Mouse (Mus musculus) limb, embryonic 11.5 days (tissue): ENCODE results near the gene Nbea. TPM values are rescaled to one million over a fixed set of nuclear protein-coding genes. Genes with fewer than 3 reads are reported as not detected.

Source experiments
- ATAC-seq: fragments of 200-750 bp; cut with Nextera tagmentation; 2 replicates; pipeline ENCODE4 v1.8.0; 2017; ENCODE audit warnings: low read depth; ENCODE audit not compliant: insufficient number of reproducible peaks, low FRiP score, low TSS enrichment
- DNase-seq: peaks from one replicate; pipeline ENCODE4 v3.0.0-alpha.2; 2015; ENCODE audit warnings: low spot score
- H3K27ac ChIP-seq: fragments of 300-500 bp; sonication (generic); replicated peaks from 2 replicates; pipeline ENCODE4 v1.5.1; 2014; ENCODE audit warnings: low read depth, mild to moderate bottlenecking, low read length
- H3K27me3 ChIP-seq: fragments of 300-500 bp; sonication (generic); 2 replicates; pipeline ENCODE4 v1.6.1; 2014; ENCODE audit warnings: mild to moderate bottlenecking, low read length, mixed read lengths; ENCODE audit not compliant: control insufficient read depth, insufficient read depth
- H3K36me3 ChIP-seq: fragments of 300-500 bp; sonication (generic); 2 replicates; pipeline ENCODE4 v1.6.1; 2014; ENCODE audit warnings: mild to moderate bottlenecking, low read length, moderate library complexity, mixed read lengths; ENCODE audit not compliant: control insufficient read depth, insufficient read depth
- H3K4me1 ChIP-seq: fragments of 300-500 bp; sonication (generic); 2 replicates; pipeline ENCODE4 v1.6.1; 2014; ENCODE audit warnings: low read length, mixed read lengths; ENCODE audit not compliant: control insufficient read depth, insufficient read depth
- H3K4me2 ChIP-seq: fragments of 300-500 bp; sonication (generic); 2 replicates; pipeline ENCODE4 v1.6.1; 2014; ENCODE audit warnings: low read depth, mild to moderate bottlenecking, moderate library complexity; ENCODE audit not compliant: severe bottlenecking
- H3K4me3 ChIP-seq: fragments of 300-500 bp; sonication (generic); 2 replicates; pipeline ENCODE4 v1.5.1; 2014; ENCODE audit warnings: low read depth, low read length
- H3K9ac ChIP-seq: fragments of 300-500 bp; sonication (generic); 2 replicates; pipeline ENCODE4 v1.6.1; 2014; ENCODE audit warnings: mild to moderate bottlenecking, low read length
- H3K9me3 ChIP-seq: fragments of 300-500 bp; sonication (generic); 2 replicates; pipeline ENCODE4 v1.6.1; 2016; ENCODE audit warnings: low read length; ENCODE audit not compliant: control insufficient read depth
- WGBS: fragments of 180-500 bp; shearing (Covaris S2); extraction: QIAGEN DNeasy Blood & Tissue Kit; methylation state at CpG from one replicate; pipeline ENCODE4 v1.1.7; 2014; 5-methylcytosine and 5-hydroxymethylcytosine counted together
- polyA plus RNA-seq: library from polyadenylated mRNA; unstranded; fragments of >200 nt; fragmentation: Nextera tagmentation; extraction: Ambion mirVana; gene quantifications from 2 replicates; pipeline ENCODE4 v1.2.1, GENCODE M21; 2014

The Nbea gene
- polyA plus RNA-seq, 1 experiment from 2014 or later: 22.2 TPM

DNA sequence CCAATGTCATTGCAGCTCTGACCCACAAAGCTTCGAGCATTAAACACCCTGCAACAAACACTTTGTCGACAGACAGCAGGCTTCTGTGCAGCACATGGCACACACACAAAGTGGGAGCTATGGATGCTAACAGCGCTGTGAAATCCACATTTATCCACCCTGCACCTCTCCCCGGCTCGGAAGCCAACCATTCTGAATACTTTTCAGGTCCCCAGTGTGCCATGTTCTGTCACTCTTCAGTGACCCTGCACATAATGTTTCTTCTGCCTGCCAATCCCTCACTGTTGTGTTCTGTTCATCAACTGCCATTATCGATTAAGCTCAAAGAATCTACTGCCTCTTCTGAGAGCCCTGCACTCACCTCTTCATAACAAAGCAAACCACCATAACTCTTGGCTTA lies 449.8 kb downstream of the Nbea start:
- Histone ChIP-seq H3K36me3 (no peaks in the 10 kb centered on the region), H3K4me3 (no peak overlapping the region), H3K27ac (no peak overlapping the region), H3K27me3 (no peaks in the 10 kb centered on the region), H3K9ac (no peak overlapping the region), H3K4me2 (no peak overlapping the region), H3K4me1 (no peaks in the 10 kb centered on the region), H3K9me3 (no peaks in the 10 kb centered on the region)
- DNase-seq (no peak), ATAC-seq (no peak)
- 81% methylated on average over 6 of the region's 6 CpGs for whole genome bisulfite sequencing

DNA sequence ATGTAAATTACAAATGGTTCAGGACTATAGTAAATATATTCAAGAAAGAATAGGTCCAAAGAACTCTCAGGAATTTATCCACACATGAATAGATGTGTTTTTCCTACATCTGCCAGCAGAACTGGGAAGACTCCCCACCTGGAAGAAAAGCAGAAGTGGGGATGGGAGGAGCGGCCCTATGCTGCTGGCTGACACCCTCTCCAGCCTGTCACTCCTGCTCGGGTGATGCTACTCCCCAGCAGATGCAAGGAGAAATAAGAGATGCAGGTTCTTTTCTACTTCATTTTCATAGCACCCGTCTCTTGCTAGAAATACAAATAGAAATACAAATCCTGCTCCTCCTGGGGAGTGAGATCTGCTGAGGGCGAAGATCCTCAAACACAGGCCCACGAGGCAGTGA lies 453.0 kb downstream of the Nbea start:
- Histone ChIP-seq H3K27ac (no peak overlapping the region), H3K9ac (no peak overlapping the region), H3K27me3 (no peaks in the 10 kb centered on the region), H3K4me1 (no peaks in the 10 kb centered on the region), H3K36me3 (no peaks in the 10 kb centered on the region), H3K4me2 (no peak overlapping the region), H3K4me3 (no peak overlapping the region), H3K9me3 (no peaks in the 10 kb centered on the region)
- DNase-seq (no peak), ATAC-seq (no peak)
- WGBS: 77% methylated on average over 5 of the region's 5 CpGs

DNA sequence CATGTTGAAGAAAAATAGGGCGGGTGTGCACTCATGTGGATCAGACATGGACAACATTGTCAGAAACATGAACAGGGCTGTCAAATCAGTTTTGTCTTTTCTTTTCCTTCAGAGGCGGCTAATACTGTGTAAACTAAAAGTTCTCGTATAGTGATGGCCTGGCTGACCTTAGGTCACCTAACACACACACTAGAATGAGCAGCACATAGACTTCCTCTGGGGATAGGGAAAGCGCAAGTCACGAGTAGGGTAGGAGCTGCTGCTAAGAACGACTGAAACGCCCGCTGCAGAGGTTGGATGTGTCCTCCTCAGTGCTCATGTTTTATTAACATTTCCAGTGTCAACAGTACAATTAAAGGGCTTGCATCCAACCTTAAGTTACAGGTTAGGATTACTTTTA lies 453.4 kb downstream of the Nbea start:
- Histone ChIP-seq H3K9ac (no peak overlapping the region), H3K4me2 (no peak overlapping the region), H3K36me3 (no peaks in the 10 kb centered on the region), H3K27ac (no peak overlapping the region), H3K9me3 (no peaks in the 10 kb centered on the region), H3K4me1 (no peaks in the 10 kb centered on the region), H3K27me3 (no peaks in the 10 kb centered on the region), H3K4me3 (no peak overlapping the region)
- ATAC-seq: no peak
- WGBS: 67% methylated on average over 8 of the region's 8 CpGs
- no peak for DNase-seq

DNA sequence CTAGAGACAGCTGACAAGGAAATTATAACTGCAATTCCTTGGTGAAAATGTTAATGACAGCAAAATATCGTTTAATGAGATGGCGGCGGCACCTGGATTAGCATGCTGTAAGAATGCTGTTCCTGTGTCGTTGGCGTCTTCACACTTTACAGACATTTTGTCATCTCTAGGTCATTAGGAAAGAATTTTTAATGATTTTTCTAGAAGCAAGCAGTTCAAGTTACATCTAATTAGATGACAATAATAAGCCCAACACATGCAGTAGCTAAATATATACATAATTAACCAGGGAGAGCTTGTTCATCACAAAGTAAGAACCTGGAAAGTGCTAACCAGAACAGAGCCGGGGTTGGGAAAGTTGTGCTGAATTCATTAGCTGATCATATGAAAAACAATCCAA lies 469.2 kb downstream of the Nbea start:
- Histone ChIP-seq H3K27ac (no peak overlapping the region), H3K4me3 (no peak overlapping the region), H3K4me2 (no peak overlapping the region), H3K27me3 (no peaks in the 10 kb centered on the region), H3K9ac (no peak overlapping the region), H3K9me3 (no peaks in the 10 kb centered on the region), H3K4me1 (no peaks in the 10 kb centered on the region), H3K36me3 (no peaks in the 10 kb centered on the region; the same call in 1 of the 2 replicates)
- ATAC-seq: no peak
- DNase-seq: no peak
- WGBS: 80% methylated on average over 6 of the region's 6 CpGs

DNA sequence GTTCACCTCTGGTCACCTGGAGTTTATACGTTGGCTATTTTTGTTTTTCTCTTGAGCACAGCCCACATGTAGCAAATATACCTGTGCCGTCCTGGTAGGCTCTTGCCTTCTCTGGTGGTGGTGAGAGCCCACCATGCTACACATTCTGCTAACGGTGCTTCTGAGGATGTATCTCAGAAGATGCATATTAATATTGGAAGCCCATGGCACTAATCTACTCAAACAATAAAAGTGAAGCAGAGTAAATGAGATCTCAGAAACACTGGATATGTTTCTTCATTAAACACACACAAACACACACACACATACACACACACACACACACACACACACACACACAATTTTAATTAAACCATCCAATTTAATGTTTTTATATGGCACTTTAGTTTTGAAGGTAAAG lies 469.6 kb downstream of the Nbea start:
- no peaks in the 10 kb centered on the region for H3K9me3 ChIP-seq
- H3K4me2 ChIP-seq: no peak overlapping the region
- H3K36me3 ChIP-seq: no peaks in the 10 kb centered on the region; the same call in 1 of the 2 replicates
- H3K27ac ChIP-seq: no peak overlapping the region
- DNase-seq: no peak
- H3K4me3 ChIP-seq: no peak overlapping the region
- no peak for ATAC-seq
- no peaks in the 10 kb centered on the region for H3K4me1 ChIP-seq
- WGBS: 81% methylated on average over 3 of the region's 3 CpGs
- H3K27me3 ChIP-seq: no peaks in the 10 kb centered on the region
- H3K9ac ChIP-seq: no peak overlapping the region

DNA sequence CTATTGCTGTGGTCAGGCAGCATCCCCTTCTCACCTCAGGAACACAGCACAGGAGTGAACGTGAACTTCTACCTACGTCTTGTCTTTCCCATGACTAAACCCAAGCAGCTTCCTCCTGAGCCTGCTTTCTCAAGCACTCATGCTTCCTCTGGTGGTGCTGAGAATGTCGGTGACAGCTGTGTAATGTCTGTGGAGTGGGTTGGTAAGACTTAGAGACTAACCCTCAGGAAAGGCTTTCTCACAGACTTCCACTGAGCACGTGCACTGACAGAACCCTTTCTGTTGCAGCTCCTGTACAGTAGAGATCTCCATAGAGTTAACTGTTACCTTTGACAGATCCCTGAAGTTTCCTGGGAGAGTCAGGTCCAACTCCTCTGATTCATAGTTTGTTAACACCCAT lies 473.2 kb downstream of the Nbea start:
- H3K4me3 ChIP-seq: no peak overlapping the region
- no peak overlapping the region for H3K4me2 ChIP-seq
- ATAC-seq (no peak), DNase-seq (no peak)
- H3K4me1 ChIP-seq: no peaks in the 10 kb centered on the region
- no peak overlapping the region for H3K27ac ChIP-seq
- H3K9ac ChIP-seq: no peak overlapping the region
- no peaks in the 10 kb centered on the region for H3K27me3 ChIP-seq
- no peaks in the 10 kb centered on the region; the same call in 1 of the 2 replicates for H3K36me3 ChIP-seq
- no peaks in the 10 kb centered on the region for H3K9me3 ChIP-seq
- WGBS: 95% methylated on average over 4 of the region's 4 CpGs

DNA sequence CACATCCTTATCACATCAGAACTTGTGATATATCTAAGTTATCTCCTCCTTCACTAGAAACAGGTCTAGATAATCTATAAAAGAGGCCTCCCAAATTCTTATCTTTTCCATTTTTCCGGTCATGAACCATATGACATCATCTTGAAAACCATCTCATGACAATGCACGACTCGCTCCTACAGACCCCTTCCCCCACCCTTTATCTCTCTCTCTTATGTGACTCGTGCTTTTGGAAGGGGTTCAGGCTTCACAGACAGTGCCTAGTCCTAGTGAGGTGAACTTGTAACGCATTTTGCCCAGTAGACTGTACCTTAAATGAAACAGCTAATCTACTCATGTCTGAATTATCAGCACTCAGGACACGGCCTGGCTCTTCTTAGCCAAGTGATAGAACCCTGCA lies 481.9 kb downstream of the Nbea start:
- H3K27me3 ChIP-seq: no peaks in the 10 kb centered on the region
- no peak for DNase-seq
- H3K27ac ChIP-seq: no peak overlapping the region
- no peaks in the 10 kb centered on the region for H3K4me1 ChIP-seq
- H3K9me3 ChIP-seq: no peaks in the 10 kb centered on the region
- H3K4me2 ChIP-seq: no peak overlapping the region
- H3K4me3 ChIP-seq: no peak overlapping the region
- WGBS: 93% methylated on average over 6 of the region's 6 CpGs
- H3K9ac ChIP-seq: no peak overlapping the region
- no peaks in the 10 kb centered on the region for H3K36me3 ChIP-seq
- ATAC-seq: no peak

DNA sequence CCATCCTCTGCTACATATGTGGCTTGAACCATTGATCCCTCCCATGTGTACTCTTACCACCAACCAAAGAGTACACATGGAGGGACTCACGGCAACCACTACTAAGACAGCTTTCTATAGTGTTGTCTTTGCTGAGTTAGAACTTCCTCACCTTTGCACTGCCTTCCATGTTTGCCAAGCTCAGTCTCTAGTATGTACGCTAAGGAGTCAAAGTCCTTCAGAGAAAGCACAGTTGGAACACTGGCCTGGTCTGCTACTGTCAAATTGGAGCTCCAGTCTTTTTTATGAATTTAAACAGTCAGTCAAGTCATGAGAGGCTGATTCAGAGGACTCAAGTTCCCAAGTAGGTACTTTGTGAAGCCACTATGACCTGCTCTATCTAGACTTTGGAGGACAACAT lies 486.3 kb downstream of the Nbea start:
- Histone ChIP-seq H3K36me3 (no peaks in the 10 kb centered on the region), H3K9me3 (no peaks in the 10 kb centered on the region), H3K4me1 (no peaks in the 10 kb centered on the region), H3K4me2 (no peak overlapping the region), H3K4me3 (no peak overlapping the region), H3K27me3 (no peaks in the 10 kb centered on the region), H3K27ac (no peak overlapping the region), H3K9ac (no peak overlapping the region)
- no peak for DNase-seq
- no peak for ATAC-seq
- 97% methylated on average over 2 of the region's 2 CpGs for WGBS

DNA sequence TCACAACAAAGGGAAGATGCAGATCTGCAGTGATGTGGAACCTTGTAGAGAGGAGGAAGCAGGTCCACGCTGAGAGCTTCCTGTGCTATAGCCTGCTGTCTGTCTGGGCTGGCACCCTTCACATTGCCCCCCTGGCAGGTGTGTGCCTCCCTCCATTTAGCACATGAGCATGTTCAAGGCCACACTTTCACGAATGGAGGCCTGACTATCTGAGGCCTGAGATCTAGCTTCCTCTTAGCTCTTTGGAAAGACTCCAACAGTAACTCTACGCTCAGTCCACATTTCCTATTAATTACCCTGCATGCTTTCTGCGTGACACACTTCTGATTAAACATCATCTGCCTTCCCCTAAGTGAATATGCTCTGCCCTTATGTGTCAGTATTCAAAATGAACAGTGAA lies 490.4 kb downstream of the Nbea start:
- Histone ChIP-seq H3K9me3 (no peaks in the 10 kb centered on the region), H3K9ac (no peak overlapping the region), H3K27me3 (no peaks in the 10 kb centered on the region), H3K4me1 (0 out of 2 replicates have a peak, but pooled peaks cover 2% of the 10 kb centered on the region), H3K4me3 (no peak overlapping the region), H3K4me2 (no peak overlapping the region), H3K27ac (no peak overlapping the region), H3K36me3 (no peaks in the 10 kb centered on the region)
- 81% methylated on average over 4 of the region's 4 CpGs for WGBS
- DNase-seq: no peak
- ATAC-seq: no peak
